Mouse (Mus musculus) ovary, adult 18-20 months (tissue): ENCODE results near the gene Crp.

Experiments used
- DNase-seq: peaks from one replicate; pipeline ENCODE4 v3.0.0; 2022; ENCODE audit warnings: low spot score, mixed read lengths

Crp gene

GRCm38 (mm10) chr1:172711962-172712361, 14.1 kb downstream of the Crp start:
- no peak for DNase-seq

GRCm38 (mm10) chr1:172751241-172751640, 53.4 kb downstream of the Crp start:
- DNase-seq: no peak

GRCm38 (mm10) chr1:172755151-172755550, 57.3 kb downstream of the Crp start:
- DNase-seq: no peak

GRCm38 (mm10) chr1:172759525-172759924, 61.7 kb downstream of the Crp start:
- DNase-seq: no peak

GRCm38 (mm10) chr1:172779195-172779594, 81.3 kb downstream of the Crp start:
- no peak for DNase-seq

DNA sequence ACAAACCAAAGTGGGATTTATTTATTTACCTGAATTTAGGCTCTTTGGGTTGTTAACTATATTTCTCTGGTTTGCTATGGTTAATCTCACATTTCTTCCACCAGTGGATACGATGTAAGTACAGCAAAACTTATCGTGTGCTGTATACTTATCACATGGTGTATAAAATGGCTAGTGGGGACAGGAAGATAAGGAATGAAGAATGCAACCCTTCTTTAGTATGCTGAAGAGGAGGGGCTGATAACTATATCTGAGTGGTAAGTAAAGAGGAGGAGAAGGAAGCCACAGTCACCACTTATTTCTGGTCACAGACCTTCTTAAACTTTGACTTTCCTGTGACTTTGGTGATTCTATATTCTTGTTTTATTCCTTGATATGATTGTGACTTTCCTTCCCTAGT, 87.5 kb downstream of the Crp start:
- no peak for DNase-seq

DNA sequence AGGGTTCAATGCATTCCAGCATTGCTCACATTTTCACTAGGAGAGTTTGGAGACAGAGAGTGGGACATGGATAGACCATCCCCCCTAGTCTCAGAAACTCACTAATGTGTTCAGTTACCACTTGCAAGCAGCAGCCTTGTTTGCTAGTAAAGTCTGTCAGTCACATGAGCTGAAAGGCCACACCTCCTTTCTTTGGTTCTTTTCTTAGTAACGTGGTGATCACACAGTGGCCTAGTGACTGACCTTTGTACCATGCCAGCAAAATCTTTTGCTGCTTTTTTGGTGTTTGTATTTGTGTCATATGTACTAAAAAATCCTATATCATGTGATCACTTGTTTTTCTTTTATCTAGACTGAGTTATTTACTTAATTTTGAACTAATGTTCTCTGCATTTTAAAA, 88.0 kb downstream of the Crp start:
- no peak for DNase-seq

DNA sequence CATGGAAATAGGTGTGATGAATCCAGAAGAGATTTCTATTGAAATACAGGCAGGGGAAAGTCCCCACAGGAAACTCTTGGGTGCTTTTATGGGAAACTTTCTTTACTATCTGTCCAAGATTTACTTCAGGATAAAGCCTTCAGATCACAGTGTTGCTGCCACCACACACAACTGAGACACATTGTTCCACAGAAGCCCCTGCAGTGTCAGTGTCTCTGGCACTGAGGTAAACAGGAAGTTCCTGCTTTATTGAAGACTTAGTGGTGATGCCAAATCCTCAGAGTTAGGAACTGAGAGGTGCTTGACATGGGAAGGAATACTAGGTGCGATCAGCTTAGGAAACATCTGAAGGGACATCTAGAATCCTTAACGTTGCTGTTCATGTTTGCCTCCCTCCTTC, 131.1 kb downstream of the Crp start:
- DNase-seq: no peak

DNA sequence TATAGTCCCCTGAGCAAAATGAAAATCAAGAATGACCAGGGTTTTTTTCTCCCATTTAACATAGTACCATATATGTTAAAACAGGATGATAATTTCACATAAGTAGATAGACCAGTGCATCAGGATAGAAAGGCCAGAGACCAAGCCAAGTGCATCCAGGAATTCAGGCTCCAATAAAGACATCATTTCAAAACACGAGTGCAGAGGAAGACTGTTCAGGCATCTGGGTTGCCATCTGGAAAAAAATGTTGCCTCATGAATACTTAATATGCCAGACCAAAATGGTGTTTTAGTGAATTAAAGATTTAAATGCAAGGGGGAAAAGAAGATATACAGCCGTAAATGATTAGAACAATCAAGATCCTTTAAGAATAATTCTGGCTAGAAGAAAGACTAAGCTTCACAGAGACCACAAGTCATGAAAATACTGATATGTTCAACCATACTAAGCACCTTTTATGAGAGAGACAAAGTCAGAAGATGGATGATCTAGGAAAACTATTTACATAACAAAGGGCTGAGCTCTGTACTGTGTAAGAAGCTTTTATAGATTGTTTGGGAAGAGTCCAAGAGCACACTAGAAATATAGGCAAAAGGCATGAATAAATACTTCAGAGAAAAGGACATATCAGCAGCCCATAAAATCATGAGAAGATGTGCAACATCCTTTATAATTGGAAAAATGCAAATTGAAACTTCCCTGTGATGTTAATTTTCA, 149.3 kb downstream of the Crp start:
- no peak for DNase-seq

DNA sequence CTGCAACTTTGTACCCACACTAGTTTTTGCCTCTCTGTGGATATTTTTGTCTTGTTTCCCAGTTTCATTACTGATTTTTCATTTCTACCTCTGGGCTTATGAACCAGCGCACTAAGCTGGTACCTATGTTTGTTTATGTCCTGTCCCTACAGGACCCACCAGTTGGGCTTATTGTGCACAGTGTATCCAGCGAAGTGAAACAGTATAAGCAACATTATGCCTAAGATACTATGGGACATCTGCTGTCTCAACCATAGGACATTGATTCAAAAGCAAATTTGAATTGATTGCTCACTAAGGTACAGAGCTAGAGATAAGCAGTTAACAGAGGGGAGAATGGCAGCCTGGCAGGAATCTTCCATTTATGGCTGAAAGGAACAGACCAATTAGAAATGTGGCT, 150.3 kb downstream of the Crp start:
- DNase-seq: no peak

DNA sequence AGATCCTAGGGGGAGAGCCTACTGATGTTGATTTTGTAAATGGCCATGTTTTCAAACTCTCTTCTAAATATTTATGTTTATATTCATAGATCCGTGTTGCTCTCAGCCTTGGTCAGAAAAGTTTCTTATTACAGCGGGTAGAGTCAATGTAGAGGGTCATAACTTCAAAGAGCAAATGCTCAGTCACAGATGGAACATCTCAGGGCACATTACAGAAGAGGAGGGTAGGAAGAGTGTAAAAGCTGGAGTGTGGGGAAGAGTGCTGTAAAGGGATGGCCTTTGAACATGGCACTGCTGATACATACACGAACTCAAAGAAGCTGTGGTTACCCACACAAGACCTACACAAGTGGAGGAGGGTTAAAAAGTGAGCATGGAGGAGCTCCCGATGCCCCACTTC, 177.4 kb downstream of the Crp start:
- no peak for DNase-seq

DNA sequence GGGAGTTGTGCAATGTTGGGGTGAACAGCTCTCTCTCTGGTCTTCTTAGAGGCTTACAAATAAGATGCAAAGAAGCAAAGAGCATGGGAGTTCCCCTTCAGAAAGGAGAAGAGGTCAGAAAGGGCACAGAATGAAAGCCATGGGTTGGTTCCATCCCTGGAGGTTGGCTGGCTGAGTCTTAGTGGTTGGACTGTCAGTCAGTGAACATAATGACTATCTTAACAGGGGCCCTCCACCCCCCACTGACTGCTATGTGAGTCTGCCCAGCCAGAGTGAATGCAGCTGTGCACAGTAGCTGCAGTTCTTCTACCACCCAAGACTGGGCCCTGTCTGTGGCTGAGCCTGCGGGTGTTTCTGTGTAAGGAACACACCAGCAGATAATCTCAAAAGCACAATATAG, 178.8 kb downstream of the Crp start:
- no peak for DNase-seq
